Mouse (Mus musculus) macrophage (primary cell): Measurements from ENCODE around the gene Dgki. TPM values are rescaled to one million over a fixed set of nuclear protein-coding genes. Genes with fewer than 3 reads are reported as not detected.

Experiments
- H3K27ac ChIP-seq: fragments of 350-480 bp; formaldehyde crosslinking; 2 replicates; pipeline ENCODE4 v1.9.0; 2021
- H3K36me3 ChIP-seq: fragments of 350-480 bp; formaldehyde crosslinking; 2 replicates; pipeline ENCODE4 v1.9.0; 2021; ENCODE audit errors: inconsistent target
- H3K4me3 ChIP-seq: fragments of 350-480 bp; formaldehyde crosslinking; 2 replicates; pipeline ENCODE4 v1.9.0; 2021; ENCODE audit errors: inconsistent target
- H3K79me2 ChIP-seq: fragments of 350-480 bp; formaldehyde crosslinking; 2 replicates; pipeline ENCODE4 v1.9.0; 2021; ENCODE audit errors: inconsistent target
- WGBS: methylation state at CpG from one replicate; pipeline ENCODE4 v1.1.7; 2026; ENCODE audit warnings: inconsistent platforms; ENCODE audit not compliant: missing documents; 5-methylcytosine and 5-hydroxymethylcytosine counted together
- polyA plus RNA-seq: library from polyadenylated mRNA; stranded (reverse); fragments of 250-400 nt; gene quantifications from 3 replicates; pipeline ENCODE4 v1.2.4, GENCODE M21; 2018; ENCODE audit warnings: inconsistent platforms

Dgki gene
- polyA plus RNA-seq, 1 experiment from 2014 or later: 0.07 TPM

- H3K27ac ChIP-seq: no peak overlapping the region
- H3K4me3 ChIP-seq: no peak overlapping the region
- WGBS: 95% methylated on average over 3 of the region's 3 CpGs
- H3K36me3 ChIP-seq: no peaks in the 10 kb centered on the region
- H3K79me2 ChIP-seq: no peaks in the 10 kb centered on the region
These were observed 311.2 kb downstream of the Dgki start for GRCm38 (mm10) chr6:36988800-36989199.

DNA sequence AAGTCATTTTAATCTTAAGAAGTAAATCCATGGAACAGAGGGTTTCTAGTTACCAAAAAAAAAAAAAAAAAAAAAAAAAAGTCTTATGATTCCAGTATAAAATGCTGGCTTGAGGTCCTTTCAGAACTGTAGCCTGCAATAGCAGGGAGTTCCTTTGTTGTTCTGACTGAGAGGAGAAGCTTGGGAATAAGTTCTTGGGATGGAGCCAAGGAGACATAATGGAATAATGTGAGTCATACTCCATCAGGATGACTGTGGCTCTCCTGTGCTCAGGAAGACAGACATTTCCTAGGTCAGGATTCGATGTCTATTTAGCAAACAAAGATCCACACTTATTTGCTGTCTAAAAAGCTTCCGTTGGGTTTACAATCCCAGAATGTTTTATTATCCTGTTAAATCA lies 318.3 kb downstream of the Dgki start:
- WGBS: 97% methylated on average over 2 of the region's 2 CpGs
- H3K36me3 ChIP-seq: no peaks in the 10 kb centered on the region
- no peak overlapping the region for H3K27ac ChIP-seq
- H3K79me2 ChIP-seq: no peaks in the 10 kb centered on the region
- no peak overlapping the region for H3K4me3 ChIP-seq

GRCm38 (mm10) chr6:36980475-36980874 lies 319.5 kb downstream of the Dgki start:
- H3K79me2 ChIP-seq: no peaks in the 10 kb centered on the region
- H3K4me3 ChIP-seq: no peak overlapping the region
- H3K36me3 ChIP-seq: no peaks in the 10 kb centered on the region
- 24% methylated on average over 5 of the region's 5 CpGs for WGBS
- H3K27ac ChIP-seq: no peak overlapping the region

GRCm38 (mm10) chr6:36978176-36978575 lies 321.8 kb downstream of the Dgki start:
- H3K36me3 ChIP-seq: no peaks in the 10 kb centered on the region
- H3K27ac ChIP-seq: no peak overlapping the region
- 82% methylated on average over 1 of the region's 1 CpGs for WGBS
- H3K4me3 ChIP-seq: no peak overlapping the region
- no peaks in the 10 kb centered on the region for H3K79me2 ChIP-seq

DNA sequence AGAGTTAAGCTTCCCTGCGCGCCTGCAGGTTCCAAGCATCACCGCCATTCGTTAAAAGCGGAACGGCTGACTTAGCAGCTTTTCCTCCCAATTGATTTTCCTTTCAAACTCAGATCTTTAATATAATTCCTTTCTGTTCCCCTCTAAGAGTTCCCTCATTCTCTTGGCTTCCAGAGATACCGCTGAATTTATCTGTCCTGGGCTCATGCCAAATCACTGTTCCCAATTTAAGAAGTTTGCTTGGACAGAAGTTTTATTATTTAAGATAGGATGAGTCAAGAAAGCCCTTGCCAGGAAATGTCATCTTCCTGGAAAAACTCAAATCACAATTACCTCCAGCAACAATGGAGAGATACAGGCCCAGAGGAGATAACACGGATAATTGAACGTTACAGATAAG lies 326.9 kb downstream of the Dgki start:
- Histone ChIP-seq H3K4me3 (no peak overlapping the region), H3K27ac (no peak overlapping the region), H3K36me3 (no peaks in the 10 kb centered on the region), H3K79me2 (no peaks in the 10 kb centered on the region)
- 93% methylated on average over 9 of the region's 9 CpGs for WGBS

- H3K27ac ChIP-seq: no peak overlapping the region
- 89% methylated on average over 1 of the region's 1 CpGs for WGBS
- H3K79me2 ChIP-seq: no peaks in the 10 kb centered on the region
- no peaks in the 10 kb centered on the region for H3K36me3 ChIP-seq
- no peak overlapping the region for H3K4me3 ChIP-seq
These were observed 327.5 kb downstream of the Dgki start for GRCm38 (mm10) chr6:36972494-36972893.

- no peaks in the 10 kb centered on the region for H3K79me2 ChIP-seq
- H3K36me3 ChIP-seq: no peaks in the 10 kb centered on the region
- H3K4me3 ChIP-seq: no peak overlapping the region
- 99% methylated on average over 5 of the region's 5 CpGs for WGBS
- H3K27ac ChIP-seq: no peak overlapping the region
These were observed 330.6 kb downstream of the Dgki start for GRCm38 (mm10) chr6:36969249-36969885.

DNA sequence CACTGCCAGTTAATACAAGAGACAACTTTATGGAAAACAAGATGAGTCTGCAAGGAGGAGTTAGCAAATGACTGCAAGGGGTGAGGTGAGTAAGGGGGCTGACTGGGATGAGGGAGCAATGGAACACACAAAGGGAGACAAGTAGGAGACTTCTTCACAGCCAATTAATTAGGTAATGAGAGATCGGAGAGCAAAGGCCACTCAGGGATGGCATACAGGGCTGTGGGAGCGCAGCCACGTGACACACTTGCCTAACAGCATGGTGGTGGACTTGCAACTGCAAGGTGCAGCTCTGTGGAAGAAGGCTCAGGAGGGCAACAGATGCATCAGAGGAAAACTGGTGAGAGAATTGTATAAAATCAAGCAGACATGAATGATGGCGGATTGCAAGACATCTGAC lies 339.3 kb downstream of the Dgki start:
- Histone ChIP-seq H3K27ac (no peak overlapping the region), H3K36me3 (no peaks in the 10 kb centered on the region), H3K4me3 (no peak overlapping the region), H3K79me2 (no peaks in the 10 kb centered on the region)
- 94% methylated on average over 4 of the region's 4 CpGs for WGBS

DNA sequence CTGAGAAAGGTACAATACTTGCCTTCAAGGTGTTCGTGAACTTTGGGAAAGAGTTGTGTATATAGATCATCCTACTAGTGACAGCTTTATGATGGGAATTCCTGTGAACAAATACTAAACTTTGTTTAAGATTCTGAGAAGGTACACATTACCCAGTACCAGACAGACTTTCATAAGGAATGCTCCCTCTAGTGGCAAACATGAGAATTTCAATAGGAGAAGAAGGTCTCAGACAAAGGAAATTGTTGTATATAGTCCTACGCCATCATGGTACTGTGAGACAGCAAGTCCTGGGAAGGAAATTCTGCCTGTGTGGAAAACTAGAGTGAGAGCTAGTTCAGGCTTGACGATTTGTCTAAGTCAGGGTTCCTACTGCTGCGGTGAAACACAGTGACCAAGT lies 344.7 kb downstream of the Dgki start:
- Histone ChIP-seq H3K36me3 (no peaks in the 10 kb centered on the region), H3K27ac (no peak overlapping the region), H3K4me3 (no peak overlapping the region), H3K79me2 (no peaks in the 10 kb centered on the region)
- WGBS: 94% methylated on average over 4 of the region's 4 CpGs

DNA sequence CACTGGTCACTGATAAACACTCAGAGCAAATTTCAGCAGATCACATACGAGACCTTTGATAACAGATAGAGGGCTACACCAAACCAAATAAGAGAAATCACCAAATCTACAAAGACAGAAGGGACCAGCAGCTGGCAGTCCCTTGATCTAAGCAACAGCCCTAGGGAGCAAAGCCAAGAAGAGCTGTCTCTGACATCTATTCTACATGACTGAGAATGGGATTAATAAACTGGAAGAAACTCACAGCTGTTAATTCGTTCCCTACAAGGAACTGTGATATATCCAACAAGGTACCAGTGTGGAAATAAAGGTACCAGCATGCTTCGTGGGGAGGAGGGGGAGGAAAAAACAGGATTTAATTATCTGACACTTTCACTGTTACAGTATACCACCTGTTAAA lies 349.3 kb downstream of the Dgki start:
- H3K4me3 ChIP-seq: no peak overlapping the region
- no peak overlapping the region for H3K27ac ChIP-seq
- WGBS: 93% methylated on average over 3 of the region's 3 CpGs
- no peaks in the 10 kb centered on the region for H3K79me2 ChIP-seq
- H3K36me3 ChIP-seq: no peaks in the 10 kb centered on the region

- WGBS: 91% methylated on average over 5 of the region's 5 CpGs
- Histone ChIP-seq H3K4me3 (no peak overlapping the region), H3K36me3 (no peaks in the 10 kb centered on the region), H3K27ac (no peak overlapping the region), H3K79me2 (no peaks in the 10 kb centered on the region)
These were observed 352.1 kb downstream of the Dgki start for GRCm38 (mm10) chr6:36947861-36948260.

DNA sequence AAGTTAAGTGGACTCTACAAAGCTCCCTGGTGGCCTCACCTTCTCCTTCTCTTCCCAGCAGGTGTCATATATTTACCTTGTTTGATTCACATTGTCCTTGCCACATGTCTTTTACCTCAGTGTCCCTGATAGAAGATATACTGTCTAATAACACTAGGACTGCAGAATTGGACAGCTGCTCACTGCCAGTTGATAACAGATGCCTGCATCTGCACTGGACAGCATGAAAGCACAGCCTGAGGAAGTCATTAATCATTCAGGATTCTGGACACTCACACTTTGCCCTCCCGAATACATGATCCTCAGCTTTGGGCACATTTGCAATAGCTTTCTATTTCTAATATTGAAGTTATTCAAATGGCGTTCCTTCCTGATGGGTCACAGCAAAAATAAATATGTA lies 362.5 kb downstream of the Dgki start:
- Histone ChIP-seq H3K36me3 (no peaks in the 10 kb centered on the region), H3K4me3 (no peak overlapping the region), H3K27ac (no peak overlapping the region), H3K79me2 (no peaks in the 10 kb centered on the region)
- 78% methylated on average over 2 of the region's 2 CpGs for WGBS

- Histone ChIP-seq H3K4me3 (no peak overlapping the region), H3K36me3 (no peaks in the 10 kb centered on the region), H3K79me2 (no peaks in the 10 kb centered on the region), H3K27ac (no peak overlapping the region)
- WGBS: 98% methylated on average over 4 of the region's 4 CpGs
These were observed 363.2 kb downstream of the Dgki start for GRCm38 (mm10) chr6:36936816-36937215.

- H3K4me3 ChIP-seq: no peak overlapping the region
- no peaks in the 10 kb centered on the region for H3K36me3 ChIP-seq
- H3K27ac ChIP-seq: no peak overlapping the region
- 94% methylated on average over 4 of the region's 4 CpGs for WGBS
- H3K79me2 ChIP-seq: no peaks in the 10 kb centered on the region
These were observed 368.5 kb downstream of the Dgki start for GRCm38 (mm10) chr6:36931473-36931872.

DNA sequence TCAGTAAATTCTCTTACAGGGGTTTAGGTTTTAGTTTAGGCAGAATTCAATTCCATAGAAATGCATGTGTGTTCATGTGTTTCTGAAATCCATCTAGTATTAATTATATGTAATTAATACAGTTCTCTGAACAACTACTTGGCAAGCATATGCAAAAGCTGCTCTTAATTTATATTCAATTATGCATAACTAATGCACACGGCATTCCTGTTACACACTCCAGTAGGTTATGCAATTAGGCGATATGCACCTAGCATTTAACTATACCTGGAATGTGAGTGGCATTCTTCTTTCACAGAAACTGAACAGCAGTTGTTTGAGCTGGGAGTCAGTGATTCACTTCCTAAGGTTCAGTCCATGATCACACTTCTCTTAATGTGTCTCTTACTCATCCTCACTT lies 370.2 kb downstream of the Dgki start:
- H3K27ac ChIP-seq: no peak overlapping the region
- WGBS: 89% methylated on average over 2 of the region's 2 CpGs
- H3K36me3 ChIP-seq: no peaks in the 10 kb centered on the region
- H3K4me3 ChIP-seq: no peak overlapping the region
- H3K79me2 ChIP-seq: no peaks in the 10 kb centered on the region

DNA sequence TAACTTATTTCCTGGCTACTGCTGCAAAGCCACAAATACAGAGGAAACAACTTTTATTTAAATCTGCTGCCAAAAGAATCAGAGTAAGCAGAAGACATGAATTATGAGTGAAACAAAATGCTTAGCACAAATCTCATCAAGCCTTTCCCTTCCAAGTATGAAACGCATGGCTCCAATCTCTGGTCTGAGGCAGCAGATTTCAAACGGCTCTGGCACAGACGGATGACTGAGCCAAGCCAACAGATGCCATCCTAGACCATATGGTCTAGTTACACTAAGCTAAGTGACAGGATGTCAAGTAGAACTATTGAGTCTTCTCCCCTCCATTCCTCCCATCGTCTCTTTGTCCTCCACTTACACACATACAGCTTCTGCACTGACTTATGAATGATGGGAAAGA lies 373.5 kb downstream of the Dgki start:
- H3K79me2 ChIP-seq: no peaks in the 10 kb centered on the region
- H3K36me3 ChIP-seq: no peaks in the 10 kb centered on the region
- H3K4me3 ChIP-seq: no peak overlapping the region
- WGBS: 83% methylated on average over 4 of the region's 4 CpGs
- H3K27ac ChIP-seq: no peak overlapping the region
